Mouse (Mus musculus) spleen, adult 2 months (tissue): Measurements from ENCODE around the gene Adamts17.

Experiments used
- CTCF ChIP-seq: fragments of 200-500 bp; IDR thresholded peaks from 2 replicates; pipeline ENCODE4 v1.5.1; 2011; ENCODE audit warnings: mild to moderate bottlenecking, inconsistent platforms; ENCODE audit not compliant: insufficient read depth, insufficient read length, insufficient replicate concordance; ENCODE audit errors: extremely low read depth
- POLR2A ChIP-seq: fragments of 200-500 bp; IDR thresholded peaks from 2 replicates; pipeline ENCODE4 v1.6.1; 2011; ENCODE audit warnings: low read depth, low read length, inconsistent platforms

DNA sequence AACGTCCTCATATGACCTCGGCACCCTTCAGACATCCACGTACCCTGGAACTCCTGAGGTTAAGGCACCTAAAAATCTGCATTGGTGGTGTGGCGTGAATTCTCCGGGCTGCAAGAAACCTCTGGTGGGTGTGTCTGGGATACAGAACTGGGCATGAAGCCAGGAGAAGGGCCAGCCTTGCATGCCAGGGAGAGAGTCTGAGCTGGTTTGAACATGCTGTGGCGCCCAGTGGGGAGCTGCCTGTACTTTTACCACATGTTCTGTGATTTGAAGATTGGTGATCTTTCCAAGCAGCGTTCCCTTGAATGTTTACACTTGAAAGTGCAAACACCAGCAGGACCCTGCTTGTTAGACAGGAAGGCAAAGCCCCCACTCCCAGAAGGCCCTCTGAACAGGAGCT lies 306.2 kb downstream of the Adamts17 start:
- TF ChIP-seq CTCF (no peak), POLR2A (no peak)
